Mouse (Mus musculus) thymus, postnatal 10 days (tissue): ENCODE results near the gene Txn1.

Source experiments
- DNase-seq, 2 experiments: peaks; one replicate each; pipeline ENCODE4 v3.0.0; 2021; ENCODE audit warnings: low spot score in 2 of 2

Txn1 gene

GRCm38 (mm10) chr4:57942892-57943291, 13.3 kb downstream of the Txn1 start:
- DNase-seq, result no peak

GRCm38 (mm10) chr4:57940631-57941030, 15.6 kb downstream of the Txn1 start:
- DNase-seq, result no peak

- no peak for DNase-seq
Observed at GRCm38 (mm10) chr4:57937292-57937691, 18.9 kb downstream of the Txn1 start.

GRCm38 (mm10) chr4:57934181-57934580, 22.0 kb downstream of the Txn1 start:
- DNase-seq, result no peak

GRCm38 (mm10) chr4:57930559-57931170, 25.5 kb downstream of the Txn1 start:
- DNase-seq, result no peak

GRCm38 (mm10) chr4:57927464-57928205, 28.6 kb downstream of the Txn1 start:
- peak in 1 of 2 experiments; percentile 38 for DNase-seq

GRCm38 (mm10) chr4:57924556-57925071, 31.6 kb downstream of the Txn1 start:
- no peak for DNase-seq

- DNase-seq, result no peak
Observed at GRCm38 (mm10) chr4:57922171-57922570, 34.0 kb downstream of the Txn1 start.

- DNase-seq, result no peak
Observed at GRCm38 (mm10) chr4:57920522-57920921, 35.7 kb downstream of the Txn1 start.

GRCm38 (mm10) chr4:57919494-57920423, 36.5 kb downstream of the Txn1 start:
- no peak for DNase-seq

- DNase-seq, result no peak
Observed at GRCm38 (mm10) chr4:57916711-57917110, 39.5 kb downstream of the Txn1 start.

- DNase-seq, result no peak
Observed at GRCm38 (mm10) chr4:57916201-57916661, 40.0 kb downstream of the Txn1 start, which contains the start of gene D630039A03Rik. TSS of gene D630039A03Rik (minus strand) at chr4:57916297.

- no peak for DNase-seq
Observed at GRCm38 (mm10) chr4:57915216-57915965, 40.8 kb downstream of the Txn1 start.

GRCm38 (mm10) chr4:57914193-57915190, 41.7 kb downstream of the Txn1 start:
- no peak for DNase-seq

GRCm38 (mm10) chr4:57913021-57913420, 43.2 kb downstream of the Txn1 start:
- no peak for DNase-seq

GRCm38 (mm10) chr4:57908860-57909259, 47.4 kb downstream of the Txn1 start:
- no peak for DNase-seq

- DNase-seq, result no peak
Observed at GRCm38 (mm10) chr4:57906708-57907107, 49.5 kb downstream of the Txn1 start.

GRCm38 (mm10) chr4:57904638-57905037, 51.6 kb downstream of the Txn1 start:
- DNase-seq, result no peak

- DNase-seq, result peak; percentile 45 to 83
Observed at GRCm38 (mm10) chr4:57904211-57904610, 52.0 kb downstream of the Txn1 start.

- no peak for DNase-seq
Observed at GRCm38 (mm10) chr4:57902619-57903018, 53.6 kb downstream of the Txn1 start.
